Mouse (Mus musculus) layer of hippocampus, postnatal 25 days (tissue): Measurements from ENCODE around the gene Dzank1. TPM values are rescaled to one million over a fixed set of nuclear protein-coding genes. Genes with fewer than 3 reads are reported as not detected.

Experiments
- DNase-seq, 2 experiments: peaks; one replicate each; pipeline ENCODE4 v3.0.0; 2022; ENCODE audit warnings: mixed read lengths in 2 of 2, low spot score in 1 of 2; ENCODE audit errors: extremely low spot score in 1 of 2
- total RNA-seq, 2 experiments: library from RNA; stranded (reverse); gene quantifications; 2 replicates each; pipeline ENCODE4 v1.2.3; 2021

The Dzank1 gene
- total RNA-seq, 2 experiments from 2014 or later: 115 to 122 TPM

- DNase-seq: no peak
These were observed 47.8 kb downstream of the Dzank1 start for GRCm38 (mm10) chr2:144479421-144479820.

DNA sequence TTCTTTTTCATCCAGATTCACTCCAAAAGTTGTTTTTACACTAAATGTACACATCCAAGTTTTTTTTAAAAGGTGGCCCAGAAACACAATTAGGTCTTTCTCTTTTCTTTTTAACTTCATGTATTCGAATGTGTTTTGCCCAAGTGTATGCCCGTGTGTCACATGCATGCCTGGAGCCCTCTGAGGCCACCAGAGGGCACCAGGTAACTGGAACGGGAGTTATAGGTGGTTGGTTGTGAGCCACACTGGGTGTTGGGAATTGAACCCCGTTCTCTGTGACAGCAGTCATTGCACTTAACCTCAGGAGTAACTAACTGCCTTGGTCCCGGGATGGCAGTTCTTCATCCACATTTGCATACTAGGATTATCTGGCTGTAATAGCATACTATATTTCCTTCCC is 60.0 kb downstream of the Dzank1 start:
- no peak for DNase-seq

DNA sequence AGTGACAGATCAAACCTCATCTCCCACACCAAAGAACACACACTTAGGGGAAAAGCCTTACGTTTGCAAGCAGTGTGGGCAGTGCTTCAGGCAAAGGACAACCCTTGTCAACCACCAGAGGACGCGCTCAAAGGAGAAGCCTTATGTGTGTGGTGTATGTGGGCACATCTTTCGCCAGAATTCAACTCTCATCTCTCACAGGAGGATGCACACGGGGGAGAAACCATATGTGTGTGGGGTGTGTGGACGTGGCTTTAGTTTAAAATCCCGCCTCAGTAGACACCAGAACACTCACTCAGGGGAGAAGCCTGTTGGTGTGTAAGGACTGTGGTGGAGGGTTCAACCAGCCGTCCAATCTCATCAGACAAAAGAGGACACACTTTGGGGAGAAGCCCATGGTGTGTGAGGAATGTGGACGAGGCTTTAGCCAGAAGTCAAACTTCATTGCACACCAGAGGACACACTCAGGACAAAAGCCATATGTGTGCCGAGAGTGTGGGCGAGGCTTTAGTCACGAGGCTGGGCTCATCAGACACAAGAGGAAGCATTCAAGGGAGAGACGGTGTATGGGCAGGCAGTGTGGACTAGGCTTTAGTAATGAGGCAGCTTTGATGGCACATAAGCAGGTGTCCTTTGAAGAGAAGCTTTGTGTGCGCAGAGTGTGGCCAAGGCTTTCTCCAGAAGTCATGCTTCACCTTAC is 61.2 kb downstream of the Dzank1 start:
- DNase-seq: no peak

- DNase-seq: no peak
These were observed 62.1 kb downstream of the Dzank1 start for GRCm38 (mm10) chr2:144464799-144465760.

DNA sequence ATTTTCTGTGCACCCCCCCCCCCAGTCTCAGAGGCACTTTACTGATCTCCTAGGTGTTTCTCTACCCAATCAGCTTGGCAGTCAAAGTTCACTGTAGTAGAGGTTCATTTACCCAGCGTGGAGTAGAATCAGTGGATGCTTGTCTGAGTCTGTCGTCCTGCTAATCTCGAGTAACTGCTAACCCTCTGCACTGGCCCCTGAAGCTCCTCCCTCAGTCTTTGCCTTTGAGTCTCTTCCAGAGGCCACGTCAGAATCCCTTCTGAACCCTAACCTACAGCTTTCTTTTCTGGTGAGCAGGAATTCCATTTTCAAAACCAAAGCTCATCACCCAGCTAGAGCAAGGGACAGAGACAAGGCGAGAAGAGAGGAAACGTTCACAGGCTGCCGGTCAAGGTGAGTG is 63.0 kb downstream of the Dzank1 start:
- DNase-seq: no peak

GRCm38 (mm10) chr2:144458975-144459754 is 68.0 kb downstream of the Dzank1 start:
- peak; percentile 68 to 70 for DNase-seq

- DNase-seq: no peak
These were observed 68.9 kb downstream of the Dzank1 start for GRCm38 (mm10) chr2:144458355-144458754.

- DNase-seq: peak; percentile 60 to 89
These were observed 74.7 kb downstream of the Dzank1 start for GRCm38 (mm10) chr2:144452364-144453008.

- DNase-seq: no peak
These were observed 76.8 kb downstream of the Dzank1 start for GRCm38 (mm10) chr2:144450378-144450777.

GRCm38 (mm10) chr2:144446360-144446999 is 80.7 kb downstream of the Dzank1 start:
- DNase-seq: no peak

GRCm38 (mm10) chr2:144441386-144441915 is 85.8 kb downstream of the Dzank1 start:
- DNase-seq: no peak

GRCm38 (mm10) chr2:144439191-144439700 is 88.0 kb downstream of the Dzank1 start:
- no peak for DNase-seq

GRCm38 (mm10) chr2:144438424-144438823 is 88.8 kb downstream of the Dzank1 start:
- DNase-seq: no peak

DNA sequence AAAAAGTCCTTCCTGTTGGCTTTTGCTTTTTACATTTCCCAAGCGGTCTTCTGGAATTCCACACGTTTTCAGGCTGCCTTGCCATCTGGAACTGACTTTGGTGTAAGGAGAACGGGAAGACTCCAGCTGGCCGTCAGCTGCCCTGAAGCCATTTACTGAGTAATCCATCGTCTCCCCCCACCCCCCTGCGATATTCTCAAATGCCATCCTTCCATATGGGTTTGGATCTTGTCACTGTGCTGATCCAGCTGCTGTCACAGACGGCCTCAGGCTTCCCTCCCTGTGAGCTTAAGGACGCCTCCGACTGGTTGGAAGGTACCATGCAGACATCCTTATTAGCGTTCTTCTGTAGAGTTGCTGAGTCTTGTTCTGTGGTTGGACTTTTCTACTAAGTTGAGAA is 91.5 kb downstream of the Dzank1 start:
- peak in 1 of 2 experiments; percentile 16 for DNase-seq

DNA sequence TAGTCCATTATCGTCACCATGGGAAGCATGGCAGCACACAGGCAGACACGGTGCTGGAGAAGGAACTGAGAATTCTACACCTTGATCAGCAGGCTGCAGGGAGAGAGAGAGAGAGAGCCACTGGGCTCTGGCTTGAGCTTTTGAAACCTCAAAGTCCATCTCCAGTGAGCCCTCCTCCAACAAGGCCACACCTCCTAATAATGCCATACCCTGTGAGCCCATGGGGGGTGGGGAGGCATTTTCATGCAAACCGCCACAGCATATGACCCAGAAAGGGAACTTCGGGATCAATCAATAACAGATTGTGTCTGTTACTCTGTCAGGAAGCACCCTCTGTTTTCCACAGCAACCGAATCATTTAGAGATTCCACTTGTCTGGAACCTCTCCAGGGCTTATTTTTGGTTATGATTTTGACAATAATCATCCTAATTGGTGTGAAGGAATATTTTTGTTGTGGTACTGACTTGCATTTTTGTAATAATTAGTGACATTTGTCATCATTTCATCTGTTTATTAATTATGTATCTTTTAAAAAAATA is 95.9 kb downstream of the Dzank1 start:
- no peak for DNase-seq

GRCm38 (mm10) chr2:144429171-144429570 is 98.0 kb downstream of the Dzank1 start:
- DNase-seq: no peak

GRCm38 (mm10) chr2:144428659-144429058 is 98.6 kb downstream of the Dzank1 start:
- no peak for DNase-seq

DNA sequence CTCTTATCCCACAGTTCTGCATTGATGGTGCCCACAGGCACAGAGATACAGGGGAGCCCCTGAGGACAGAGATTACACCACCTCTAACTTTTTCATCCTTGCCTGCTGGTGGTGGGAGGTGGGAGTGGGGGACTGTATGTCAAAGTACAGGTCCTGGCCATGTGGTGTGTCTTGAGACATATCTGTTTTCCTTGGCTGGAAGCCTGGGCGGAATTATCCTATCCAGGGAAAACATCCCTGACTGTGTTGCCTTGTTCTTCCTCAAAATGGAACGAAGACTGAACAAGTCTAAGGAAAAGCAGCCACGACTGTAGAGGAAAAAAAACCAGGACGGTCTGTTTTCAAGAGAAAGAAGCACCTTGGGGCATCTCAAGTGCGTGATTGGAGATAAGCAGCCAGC is 99.4 kb downstream of the Dzank1 start:
- no peak for DNase-seq

- no peak for DNase-seq
These were observed 101.5 kb downstream of the Dzank1 start for GRCm38 (mm10) chr2:144425761-144426160.
